Mouse (Mus musculus): ENCODE data around the gene Cyp11a1. TPM values are rescaled to one million over a fixed set of nuclear protein-coding genes. Genes with fewer than 3 reads are reported as not detected.
A peak's percentile ranks its signal among the peaks of the same experiment; 100 is the strongest.

Cyp11a1 gene
- total RNA-seq, 2 experiments from 2014 or later, result 3.5 to 6.7 TPM

DNA sequence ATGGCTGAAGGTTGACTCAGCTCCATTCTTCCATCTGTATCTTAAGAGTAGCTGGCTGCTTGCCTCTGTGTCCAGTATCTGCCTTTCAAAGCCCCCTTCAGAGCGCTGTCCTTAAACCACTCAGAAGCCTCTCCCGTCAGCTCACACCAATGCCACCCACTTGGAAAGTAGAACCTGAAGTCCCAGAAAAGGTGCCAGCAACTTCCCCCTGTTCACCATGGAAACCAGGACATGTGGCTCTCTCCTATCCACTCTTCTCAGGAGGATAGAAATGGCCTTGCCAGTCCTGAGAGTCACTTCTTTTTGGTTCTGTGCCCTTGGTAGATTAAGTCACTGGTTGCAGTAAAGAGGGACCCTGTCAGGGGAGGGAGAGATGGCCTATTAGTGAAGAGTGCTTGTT, 7.5 kb upstream of the Cyp11a1 start:
- intact Hi-C loops (cut with DNase I), result loop anchor here (1.0 to 2.0 kb wide), 4 partner anchors 63 to 340 kb away; partner anchors contain the start of gene Clk3
- DNase-seq (ENCODE audit: low spot score in 2 of 2), result peak in 1 of 2 experiments; percentile 54

DNA sequence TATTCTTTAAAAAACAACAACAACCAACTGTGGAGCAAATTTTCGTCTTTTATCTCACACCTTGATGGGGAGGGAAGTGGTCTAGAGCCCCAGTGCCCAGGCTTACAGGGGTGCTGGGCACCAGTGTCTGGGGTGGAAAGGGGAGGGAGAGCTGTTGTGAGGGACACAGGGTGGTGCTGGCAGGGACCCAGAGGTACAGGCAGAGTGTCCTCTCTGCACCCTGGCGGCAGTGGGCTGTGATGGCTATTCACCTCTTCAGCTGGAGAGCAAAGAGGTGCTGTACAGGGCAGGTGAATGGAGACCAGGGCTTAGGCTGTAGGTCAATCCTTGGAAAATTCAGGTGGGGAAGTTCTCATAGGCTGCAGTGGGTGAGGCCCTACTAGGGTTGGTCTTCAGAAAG, 6.5 kb upstream of the Cyp11a1 start:
- intact Hi-C loops (cut with DNase I), result loop anchor here (2.0 kb wide), 2 partner anchors 235 to 341 kb away; partner anchors contain the start of gene Clk3
- DNase-seq (ENCODE audit: low spot score in 2 of 2), result no peak

DNA sequence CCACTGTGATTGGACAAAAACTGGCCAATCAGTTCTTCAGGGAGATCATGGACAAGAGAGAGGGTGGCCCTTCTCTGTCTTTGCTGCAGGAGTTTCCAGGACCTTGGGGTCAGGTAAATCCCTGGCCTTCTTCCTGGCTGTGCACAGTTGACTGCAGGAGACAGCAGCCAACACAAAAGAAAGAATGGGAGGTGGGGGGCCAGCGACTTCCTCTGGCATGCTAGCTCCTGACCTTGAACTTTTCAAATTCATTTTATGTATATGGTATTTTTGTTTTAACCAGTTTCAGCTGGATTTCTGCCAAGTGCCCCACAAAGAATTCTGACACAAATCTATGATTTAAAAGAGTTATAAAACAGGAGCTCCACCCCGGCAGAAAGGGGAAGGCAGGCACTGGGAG, 2.9 kb upstream of the Cyp11a1 start:
- DNase-seq (ENCODE audit: low spot score in 2 of 2), result no peak
- intact Hi-C loops (cut with DNase I), result no loop called here

DNA sequence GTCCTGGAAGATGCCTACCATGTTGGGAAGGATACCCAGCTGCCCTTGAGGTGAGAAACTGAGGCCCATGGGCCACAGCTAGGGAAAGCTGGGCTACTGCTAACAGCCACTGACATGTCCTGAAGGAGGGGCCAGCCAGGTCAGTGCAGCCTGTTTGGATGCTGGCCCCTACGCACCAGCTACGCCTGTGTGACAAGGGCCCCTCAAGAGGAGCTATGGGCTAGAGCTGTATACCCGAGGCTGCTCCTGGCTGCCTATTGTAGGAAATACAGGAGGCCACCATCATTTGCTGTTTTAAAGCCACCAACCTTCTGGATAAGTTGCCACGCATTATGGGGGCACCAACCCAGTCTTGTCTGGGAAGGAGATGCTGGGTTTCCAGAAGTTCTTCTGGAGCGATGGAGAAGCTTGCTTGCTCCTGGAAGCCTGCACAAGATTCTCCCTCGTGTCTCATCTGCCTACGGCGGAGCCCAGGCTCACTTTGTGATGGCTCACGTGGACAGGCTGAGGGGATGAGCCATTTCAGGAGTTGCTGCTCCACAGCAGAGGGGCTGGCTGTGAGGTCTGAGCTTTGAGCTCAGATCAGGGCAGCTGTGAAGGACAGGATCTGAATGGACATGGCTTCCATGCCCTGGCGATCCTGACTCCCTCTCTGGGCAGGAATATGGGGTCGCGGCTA, 2.3 kb downstream of the Cyp11a1 start:
- intact Hi-C loops (cut with DNase I), result no loop called here
- no peak for DNase-seq (ENCODE audit: low spot score in 2 of 2)

DNA sequence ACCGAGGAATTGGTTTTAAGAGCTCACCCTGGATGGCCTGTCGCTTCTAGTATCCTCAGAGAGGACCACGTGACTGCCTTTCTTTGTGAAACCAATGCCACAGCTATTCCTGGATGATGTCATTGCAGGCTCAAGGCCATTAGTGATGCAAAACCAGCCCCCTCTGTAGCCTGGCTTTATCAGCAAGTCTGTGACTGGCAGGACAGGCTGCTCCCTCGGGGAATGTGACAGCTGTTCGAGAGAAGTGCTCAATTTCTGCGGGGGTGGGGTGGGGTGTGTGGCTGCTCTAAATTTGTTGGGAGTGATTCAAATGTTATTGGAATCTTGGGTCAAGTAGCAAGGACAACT, 2.8 kb downstream of the Cyp11a1 start:
- intact Hi-C loops (cut with DNase I), result no loop called here
- peak in 1 of 2 experiments; percentile 32 for DNase-seq (ENCODE audit: low spot score in 2 of 2)

DNA sequence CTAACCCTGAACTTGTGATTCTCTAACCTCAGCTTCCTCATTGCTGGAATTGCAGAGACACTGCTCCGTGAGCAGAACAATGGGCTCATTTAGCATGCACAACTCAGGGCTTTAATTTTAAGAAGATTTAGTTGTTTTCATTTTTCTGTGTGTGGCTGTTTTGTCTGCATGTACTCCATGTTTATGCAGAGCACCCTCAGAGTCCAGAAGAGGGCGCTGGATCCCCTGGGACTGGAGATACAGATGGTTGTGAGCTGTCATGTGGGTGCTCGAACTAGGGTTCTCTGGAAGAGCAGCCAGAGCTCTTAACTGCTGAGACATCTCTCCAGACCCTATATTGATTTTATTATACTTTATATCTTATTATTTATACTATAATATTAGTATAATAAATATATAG, 3.4 kb downstream of the Cyp11a1 start:
- no peak for DNase-seq (ENCODE audit: low spot score in 2 of 2)
- intact Hi-C loops (cut with DNase I), result no loop called here

DNA sequence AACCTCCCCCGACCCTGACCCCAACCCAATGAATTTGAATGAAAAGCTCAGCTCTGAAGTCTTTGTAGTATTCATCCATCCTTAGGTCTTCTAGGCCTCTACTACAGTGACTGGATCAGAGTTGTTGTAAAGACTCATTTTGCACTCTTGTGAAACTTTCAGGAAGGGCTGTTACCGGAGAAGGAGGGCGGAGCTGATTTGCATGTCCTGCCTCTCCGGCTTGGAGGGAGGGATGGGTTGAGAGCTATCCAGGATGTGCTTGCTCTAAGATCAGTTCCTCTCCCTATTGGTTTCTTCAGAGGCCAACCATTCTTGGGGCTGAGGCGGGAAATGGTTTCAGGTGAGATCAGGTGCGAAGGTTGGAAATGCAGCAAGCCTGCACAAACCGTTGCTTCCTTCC, 4.8 kb downstream of the Cyp11a1 start:
- DNase-seq (ENCODE audit: low spot score in 2 of 2), result no peak
- intact Hi-C loops (cut with DNase I), result no loop called here

DNA sequence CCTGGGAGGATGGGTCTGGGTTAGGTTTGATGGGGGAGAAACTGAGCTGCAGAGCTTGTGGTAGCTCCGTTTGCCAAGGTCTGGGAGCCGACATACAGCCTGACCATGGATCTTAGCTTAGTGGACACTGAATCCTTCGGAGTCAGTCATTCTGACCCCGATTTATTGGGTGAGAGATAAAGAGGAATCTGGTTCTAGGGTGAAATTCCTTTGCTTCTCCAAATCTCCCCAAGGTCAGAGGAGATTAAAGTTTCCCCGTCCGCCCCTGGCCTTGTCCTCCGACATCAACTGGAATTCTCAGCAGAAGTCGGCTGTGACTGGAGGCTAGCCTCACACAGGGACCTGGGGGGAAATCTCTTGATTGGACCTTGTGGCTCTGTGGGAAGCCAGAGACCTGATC, 5.3 kb downstream of the Cyp11a1 start:
- intact Hi-C loops (cut with DNase I), result no loop called here
- DNase-seq (ENCODE audit: low spot score in 2 of 2), result no peak

DNA sequence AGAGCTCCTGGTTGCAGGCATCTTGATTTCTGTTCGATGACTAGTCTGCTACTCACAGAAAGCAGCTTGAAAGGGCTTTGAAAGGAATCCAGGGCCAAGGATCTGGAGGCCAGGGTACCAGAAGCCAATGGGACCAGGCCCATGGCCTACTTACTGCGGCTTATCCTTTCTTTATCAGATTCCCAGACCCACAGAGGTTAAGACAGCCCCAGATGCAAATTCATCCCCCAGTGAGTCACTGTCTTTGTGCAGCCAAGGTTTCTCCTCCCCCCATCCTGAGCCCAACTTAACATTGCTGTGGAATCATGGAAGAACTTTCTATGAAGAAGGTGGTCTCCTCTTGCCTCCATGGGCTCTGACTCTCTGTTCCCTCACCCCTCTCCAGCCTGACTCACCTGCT, 6.3 kb downstream of the Cyp11a1 start:
- intact Hi-C loops (cut with DNase I), result no loop called here
- DNase-seq (ENCODE audit: low spot score in 2 of 2), result no peak

DNA sequence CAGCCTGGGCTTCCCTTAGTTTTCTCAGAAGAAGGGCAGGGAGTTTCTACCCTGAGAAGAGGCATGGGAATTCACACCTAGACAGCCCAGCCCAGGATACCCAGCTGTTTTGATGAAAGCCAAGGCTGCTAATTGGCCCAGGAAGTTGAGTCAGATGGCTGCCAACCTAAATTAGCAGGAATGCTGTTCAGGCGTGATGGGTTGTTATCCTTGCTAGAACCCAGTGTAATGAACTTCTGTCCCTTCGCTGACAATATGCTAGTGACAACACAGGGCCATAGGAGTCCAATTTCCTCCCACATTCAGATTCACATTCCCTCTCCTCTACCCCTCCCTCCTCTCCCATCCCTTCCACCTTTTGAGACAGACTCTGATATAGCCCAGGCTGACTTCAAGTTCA, 6.7 kb downstream of the Cyp11a1 start:
- intact Hi-C loops (cut with DNase I), result no loop called here
- peak in 1 of 2 experiments; percentile 57 for DNase-seq (ENCODE audit: low spot score in 2 of 2)

DNA sequence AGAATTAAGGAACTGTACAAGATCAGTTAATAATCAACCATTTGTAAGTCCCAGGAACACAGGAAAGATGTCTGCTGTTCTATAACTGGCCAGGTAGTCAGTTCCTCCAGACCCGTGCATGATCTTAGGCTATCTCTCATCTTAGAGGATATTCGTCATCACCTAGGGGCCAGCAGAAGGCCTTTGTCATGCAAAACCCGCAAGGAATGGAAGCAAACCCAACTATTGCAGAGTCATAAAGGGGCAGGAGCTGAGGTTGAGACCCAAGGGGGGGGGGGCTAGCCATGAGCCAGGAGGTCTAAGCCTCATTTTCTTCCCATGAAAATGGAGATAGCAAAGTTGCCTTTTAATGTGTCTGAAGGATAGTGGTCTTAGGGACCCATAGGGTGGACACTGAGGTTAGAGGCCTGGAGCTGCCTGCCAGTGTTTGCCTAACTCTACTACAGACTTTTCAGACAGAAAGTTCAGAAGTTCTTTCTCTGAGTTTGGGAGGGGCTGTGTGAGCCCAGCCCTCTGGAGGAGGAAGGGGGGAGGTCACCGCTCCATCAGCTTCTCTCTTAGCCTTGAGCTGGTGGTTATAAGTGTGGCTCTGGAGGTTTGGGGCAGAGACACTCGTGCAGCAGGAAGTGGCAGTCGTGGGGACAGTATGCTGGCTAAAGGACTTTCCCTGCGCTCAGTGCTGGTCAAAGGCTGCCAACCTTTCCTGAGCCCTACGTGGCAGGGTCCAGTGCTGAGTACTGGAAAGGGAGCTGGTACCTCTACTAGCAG, 8.4 kb downstream of the Cyp11a1 start:
- no peak for DNase-seq (ENCODE audit: low spot score in 2 of 2)
- intact Hi-C loops (cut with DNase I), result no loop called here

DNA sequence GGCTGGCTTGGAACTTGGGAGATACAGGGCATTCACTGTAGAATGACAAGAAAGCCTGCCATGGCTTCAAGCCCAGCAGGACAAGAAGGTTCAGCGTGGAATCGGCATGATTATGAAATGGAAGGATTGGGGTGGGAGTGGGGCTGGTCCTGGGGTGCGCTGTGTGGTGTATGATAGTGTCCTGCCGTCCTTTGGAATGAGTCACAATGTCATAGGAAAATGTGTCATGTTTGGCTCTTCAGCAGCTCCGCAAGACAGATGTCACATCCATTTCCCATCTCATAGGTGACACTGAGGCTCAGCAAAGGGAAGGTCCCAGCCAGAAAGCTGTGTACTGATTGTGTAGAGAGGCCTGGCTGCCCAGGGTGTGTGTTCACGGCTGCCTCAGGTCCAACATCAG, 9.6 kb downstream of the Cyp11a1 start:
- intact Hi-C loops (cut with DNase I), result no loop called here
- no peak for DNase-seq (ENCODE audit: low spot score in 2 of 2)

DNA sequence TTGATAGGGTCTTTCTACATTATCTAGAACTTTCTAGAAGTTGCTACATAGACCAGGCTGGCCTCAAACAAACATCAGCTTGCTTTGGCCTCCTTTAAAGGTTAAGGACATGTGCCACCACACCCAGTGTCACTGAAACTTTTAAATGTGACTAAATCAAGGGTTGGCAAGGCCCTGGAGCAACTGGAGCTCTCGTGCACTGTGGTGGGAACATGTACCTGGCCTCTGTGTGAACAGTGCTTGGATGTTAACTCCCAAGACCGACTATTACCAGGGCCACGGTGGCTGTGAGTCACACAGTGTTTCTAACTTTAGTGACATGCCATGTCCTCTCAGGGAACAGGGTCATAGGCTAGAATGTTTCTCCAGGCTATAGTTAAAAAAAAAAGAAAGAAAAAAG, 10.8 kb downstream of the Cyp11a1 start:
- intact Hi-C loops (cut with DNase I), result no loop called here
- no peak for DNase-seq (ENCODE audit: low spot score in 2 of 2)

DNA sequence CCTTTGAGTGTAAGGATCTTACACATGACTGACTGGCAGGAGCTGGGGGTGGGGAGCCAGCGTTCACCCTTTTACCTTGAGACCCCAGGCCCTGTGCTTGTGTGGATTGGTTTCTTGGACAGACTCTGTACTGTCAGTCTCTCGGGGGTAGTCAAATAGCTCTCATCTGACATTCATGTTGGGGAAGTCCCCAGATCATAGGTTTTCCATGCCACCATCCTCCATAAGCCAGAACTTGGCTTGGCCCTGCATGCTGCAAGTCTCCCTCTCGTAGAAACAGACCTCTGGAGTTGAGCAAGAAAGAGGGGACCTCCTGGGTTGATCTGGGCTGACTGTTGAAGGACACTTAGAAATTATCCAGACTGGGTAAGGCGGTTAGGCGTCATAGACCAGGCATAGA, 12.2 kb downstream of the Cyp11a1 start:
- DNase-seq (ENCODE audit: low spot score in 2 of 2), result no peak
- intact Hi-C loops (cut with DNase I), result no loop called here

DNA sequence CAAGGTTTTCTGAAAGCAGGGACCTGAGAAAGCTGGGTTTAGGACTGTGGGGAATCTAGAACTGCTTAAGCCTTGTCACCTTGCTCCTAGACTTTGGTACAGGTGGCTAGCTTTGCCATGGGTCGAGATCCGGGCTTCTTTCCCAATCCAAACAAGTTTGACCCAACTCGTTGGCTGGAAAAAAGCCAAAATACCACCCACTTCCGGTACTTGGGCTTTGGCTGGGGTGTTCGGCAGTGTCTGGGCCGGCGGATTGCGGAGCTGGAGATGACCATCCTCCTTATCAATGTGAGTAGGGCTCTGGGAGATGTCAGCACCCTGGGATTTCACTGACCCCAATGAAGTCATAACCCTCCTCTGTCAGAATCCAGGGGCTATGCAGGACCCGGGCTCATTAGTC, 19.8 kb downstream of the Cyp11a1 start:
- DNase-seq (ENCODE audit: low spot score in 2 of 2), result no peak
- intact Hi-C loops (cut with DNase I), result no loop called here

DNA sequence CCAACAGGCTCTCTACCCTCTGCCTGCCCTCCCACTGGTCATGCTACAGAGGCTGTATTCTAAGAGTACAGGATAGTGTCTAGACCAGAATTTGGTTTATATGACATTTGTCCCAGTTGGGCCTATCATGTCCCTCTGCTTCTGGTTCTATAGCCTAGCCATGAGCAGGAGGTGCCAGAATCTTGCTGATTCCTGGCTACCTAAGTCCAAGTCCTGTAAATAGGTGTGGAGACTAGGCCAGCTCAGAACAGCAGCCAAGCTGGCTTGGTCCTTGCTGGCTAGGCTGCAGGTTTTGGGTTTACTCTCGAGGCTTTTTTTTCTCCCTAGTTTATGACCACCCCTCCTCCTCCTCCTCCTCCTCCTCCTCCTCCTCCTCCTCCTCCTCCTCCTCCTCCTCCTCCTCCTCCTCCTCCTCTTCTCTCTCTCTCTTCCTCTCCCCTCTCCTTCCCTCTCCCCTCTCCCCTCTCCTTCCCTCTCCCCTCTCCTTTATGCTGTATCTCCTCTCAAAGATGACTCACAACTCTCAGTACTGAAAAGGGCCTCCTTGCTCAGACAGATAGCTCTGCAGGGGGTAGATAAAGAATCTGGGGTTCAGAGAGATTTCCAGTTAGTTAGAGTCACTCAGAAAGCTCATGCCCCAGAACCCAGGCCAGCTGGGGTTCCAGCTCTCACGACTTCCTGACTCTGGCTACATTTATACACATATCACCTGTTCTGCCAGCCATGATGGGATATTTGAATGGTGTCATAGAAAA, 21.4 kb downstream of the Cyp11a1 start:
- intact Hi-C loops (cut with DNase I), result no loop called here
- no peak for DNase-seq (ENCODE audit: low spot score in 2 of 2)

DNA sequence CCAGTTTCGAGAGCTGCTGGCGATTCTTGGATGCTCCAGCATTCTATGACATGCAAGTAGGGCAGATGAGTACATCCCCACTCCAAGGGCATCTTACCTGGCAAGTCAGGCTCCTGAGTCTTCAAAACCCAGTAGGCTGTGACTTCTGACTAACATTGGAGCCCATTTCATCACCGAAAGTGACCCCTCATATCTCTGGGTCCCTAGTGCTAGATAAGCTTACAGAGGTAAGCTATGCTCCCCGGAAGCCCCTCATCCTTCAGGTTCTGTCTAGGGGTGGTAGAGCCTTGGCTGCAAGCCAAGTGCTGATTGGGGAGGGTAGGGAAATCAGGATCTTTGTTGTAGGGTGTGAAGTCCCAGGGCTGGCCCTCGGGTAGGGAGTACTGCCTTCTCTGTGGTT, 22.6 kb downstream of the Cyp11a1 start:
- intact Hi-C loops (cut with DNase I), result no loop called here
- DNase-seq (ENCODE audit: low spot score in 2 of 2), result no peak

DNA sequence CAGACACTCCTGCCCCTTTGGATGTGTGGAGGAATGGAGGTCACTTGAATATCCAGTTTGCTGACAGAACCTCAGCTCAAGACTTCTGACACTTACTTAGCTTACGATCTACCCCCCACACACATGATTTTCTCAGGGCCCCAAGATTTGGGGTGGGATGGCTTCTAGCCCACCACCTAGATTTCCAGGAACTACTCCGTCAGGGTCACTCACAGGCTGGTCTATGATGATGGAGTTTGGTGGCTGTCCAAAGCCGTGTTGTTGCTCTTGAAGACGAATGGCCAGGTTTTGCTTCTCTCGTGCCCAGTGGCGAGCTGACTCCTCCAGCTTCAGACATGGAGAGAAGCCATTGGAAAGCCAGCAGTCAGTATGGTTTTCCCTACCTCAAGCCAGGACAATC, 23.4 kb downstream of the Cyp11a1 start:
- intact Hi-C loops (cut with DNase I), result no loop called here

DNA sequence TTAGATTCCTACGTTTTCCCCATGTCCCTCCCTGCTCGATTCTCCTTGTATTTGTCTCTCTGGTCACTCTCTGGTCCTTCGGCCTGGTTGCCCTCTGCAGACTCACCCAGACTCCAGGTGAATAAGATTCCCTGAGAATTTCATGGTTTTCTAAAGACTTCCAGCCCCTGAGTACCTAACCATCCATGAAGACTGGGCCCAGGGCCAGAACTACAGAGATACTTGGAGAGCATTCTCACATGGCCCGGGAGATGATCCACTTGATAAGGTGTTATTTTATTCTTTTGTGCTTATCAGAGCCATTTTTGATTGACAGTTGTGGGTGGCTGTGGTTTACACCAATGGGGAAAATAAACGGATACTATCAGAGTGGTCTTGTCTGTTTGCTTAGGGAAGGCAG, 25.7 kb downstream of the Cyp11a1 start:
- no peak for DNase-seq (ENCODE audit: low spot score in 2 of 2)
- intact Hi-C loops (cut with DNase I), result no loop called here

More for the DNA sequence above, 23.4 kb downstream of the Cyp11a1 start:
- no peak for DNase-seq (ENCODE audit: low spot score in 2 of 2)

DNA sequence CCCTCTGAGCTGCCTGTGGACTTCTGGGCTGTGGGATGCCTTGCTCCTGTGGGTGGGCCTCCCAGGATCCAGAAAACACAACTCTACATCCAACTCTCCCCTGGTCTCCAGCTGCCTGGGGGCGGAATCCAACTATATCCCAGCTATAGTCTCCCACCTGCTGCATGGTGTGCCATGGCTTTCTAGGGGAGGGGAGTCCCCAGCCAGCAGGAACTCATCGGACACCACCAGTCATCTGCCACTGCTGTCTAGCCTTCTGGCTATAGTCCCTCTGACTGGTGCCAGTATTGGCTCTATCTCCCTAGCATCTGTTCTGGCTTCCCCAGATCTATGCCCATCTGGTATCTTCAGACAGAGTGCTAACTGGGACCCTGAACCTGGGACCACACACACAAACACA, 29.3 kb downstream of the Cyp11a1 start:
- DNase-seq (ENCODE audit: low spot score in 2 of 2), result peak; percentile 45 to 88
- intact Hi-C loops (cut with DNase I), result loop anchor here (5.0 kb wide), 1 partner anchor 247 kb away; no protein-coding TSS in a partner anchor
